Mouse (Mus musculus): Measurements from ENCODE around the gene Hk3. TPM values are rescaled to one million over a fixed set of nuclear protein-coding genes. Genes with fewer than 3 reads are reported as not detected.

The Hk3 gene
- total RNA-seq, 2 experiments from 2014 or later = 1.1 to 1.3 TPM

GRCm38 (mm10) chr13:54957281-54957680 is 63.9 kb downstream of the Hk3 start:
- intact Hi-C loops (cut with DNase I) = loop anchor here (10.0 kb wide), 1 partner anchor 152 kb away; no protein-coding TSS in a partner anchor

More at GRCm38 (mm10) chr13:54957281-54957680, 63.9 kb downstream of the Hk3 start:
- DNase-seq = no peak

Other genes with a start within 250 kb of the Hk3 start
- gene Eif4e1b, start 237.4 kb downstream of the Hk3 start, total RNA-seq (2021) = not detected
- 10 to 100 TPM; 41.2 to 63.8 TPM for gene Tspan17, start 232.0 kb downstream of the Hk3 start, total RNA-seq (2021)
- gene Unc5a, start 72.0 kb downstream of the Hk3 start, total RNA-seq (2021) = 10 to 100 TPM; 51.7 to 52.6 TPM
- gene Uimc1, start 78.9 kb upstream of the Hk3 start, total RNA-seq (2021) = 10 to 100 TPM; 18.3 to 21.4 TPM
- gene Zfp346, start 83.9 kb upstream of the Hk3 start, total RNA-seq (2021) = 10 to 100 TPM; 42.8 to 45.8 TPM
- not detected for gene Gm17617, start 112.2 kb upstream of the Hk3 start, total RNA-seq (2021)
- gene Fgfr4, start 131.3 kb upstream of the Hk3 start, total RNA-seq (2021) = 1 to 10 TPM; 1.1 TPM
- gene Nsd1, start 188.4 kb upstream of the Hk3 start, total RNA-seq (2021) = 100 to 1,000 TPM; 155 to 163 TPM

Data from left cerebral cortex, postnatal 4 days (tissue).